Mouse (Mus musculus) cerebellum, adult 8-10 months (tissue): Measurements from ENCODE around the gene Oit3.

Source experiments
- DNase-seq: peaks from one replicate; pipeline ENCODE4 v3.0.0; 2022

Oit3 gene

GRCm38 (mm10) chr10:59441735-59442134 is at the start of gene Oit3:
Gene Oit3, minus strand, starts transcription at chr10:59441778.
- DNase-seq: no peak

- peak; percentile 61 for DNase-seq
These were observed 49.3 kb upstream of the Oit3 start for GRCm38 (mm10) chr10:59490920-59491319.

- no peak for DNase-seq
These were observed 47.8 kb upstream of the Oit3 start for GRCm38 (mm10) chr10:59489411-59489810.

- no peak for DNase-seq
These were observed 45.8 kb upstream of the Oit3 start for GRCm38 (mm10) chr10:59487351-59487750.

- DNase-seq: no peak
These were observed 42.7 kb upstream of the Oit3 start for GRCm38 (mm10) chr10:59484318-59484717.

- no peak for DNase-seq
These were observed 39.8 kb upstream of the Oit3 start for GRCm38 (mm10) chr10:59481381-59481780.

- peak; percentile 74 for DNase-seq
These were observed 28.9 kb upstream of the Oit3 start for GRCm38 (mm10) chr10:59470451-59470850.

GRCm38 (mm10) chr10:59467297-59467696 is 25.7 kb upstream of the Oit3 start:
- no peak for DNase-seq

- no peak for DNase-seq
These were observed 25.0 kb upstream of the Oit3 start for GRCm38 (mm10) chr10:59466626-59467025.

- no peak for DNase-seq
These were observed 24.0 kb upstream of the Oit3 start for GRCm38 (mm10) chr10:59465546-59465945.

GRCm38 (mm10) chr10:59462307-59462706 is 20.7 kb upstream of the Oit3 start:
- no peak for DNase-seq

GRCm38 (mm10) chr10:59459767-59460166 is 18.2 kb upstream of the Oit3 start:
- DNase-seq: no peak

GRCm38 (mm10) chr10:59454631-59455030 is 13.1 kb upstream of the Oit3 start:
- no peak for DNase-seq

GRCm38 (mm10) chr10:59451839-59452238 is 10.3 kb upstream of the Oit3 start:
- DNase-seq: no peak

- no peak for DNase-seq
These were observed 6.0 kb upstream of the Oit3 start for GRCm38 (mm10) chr10:59447546-59447945.

GRCm38 (mm10) chr10:59446911-59447437 is 5.4 kb upstream of the Oit3 start:
- DNase-seq: no peak

- no peak for DNase-seq
These were observed 3.1 kb upstream of the Oit3 start for GRCm38 (mm10) chr10:59444635-59445034.

- DNase-seq: no peak
These were observed 2.5 kb upstream of the Oit3 start for GRCm38 (mm10) chr10:59444106-59444505.

GRCm38 (mm10) chr10:59443212-59443611 is 1.6 kb upstream of the Oit3 start:
- DNase-seq: no peak

- DNase-seq: no peak
These were observed 1.4 kb downstream of the Oit3 start for GRCm38 (mm10) chr10:59440177-59440576.

- no peak for DNase-seq
These were observed 2.1 kb downstream of the Oit3 start for GRCm38 (mm10) chr10:59439508-59439931.

GRCm38 (mm10) chr10:59438651-59439050 is 2.9 kb downstream of the Oit3 start:
- no peak for DNase-seq

- DNase-seq: no peak
These were observed 5.8 kb downstream of the Oit3 start for GRCm38 (mm10) chr10:59435746-59436145.

- no peak for DNase-seq
These were observed 10.8 kb downstream of the Oit3 start for GRCm38 (mm10) chr10:59430701-59431218.

- no peak for DNase-seq
These were observed 12.0 kb downstream of the Oit3 start for GRCm38 (mm10) chr10:59429448-59430135.
